Mouse (Mus musculus): ENCODE results near the gene Stard9. TPM values are rescaled to one million over a fixed set of nuclear protein-coding genes. Genes with fewer than 3 reads are reported as not detected.

Gene Stard9
- total RNA-seq, 1 experiment from 2014 or later: 6.0 TPM

Other genes starting within 250 kb of the Stard9 start
- 25.2 to 72.3 TPM (median 30.0 TPM) in 3 replicates for gene Ganc, start 225.2 kb upstream of the Stard9 start, total RNA-seq (2017)
- 79.0 to 84.8 TPM (median 79.4 TPM) in 3 replicates for gene Tmem87a, start 225.0 kb upstream of the Stard9 start, total RNA-seq (2017)
- gene Capn3, start 173.1 kb upstream of the Stard9 start, total RNA-seq (2017): 2.0 to 6.3 TPM (median 5.0 TPM) in 3 replicates
- gene Zfp106, start 65.3 kb upstream of the Stard9 start, total RNA-seq (2017): 70.6 to 88.5 TPM (median 78.7 TPM) in 3 replicates
- gene Snap23, start 61.5 kb upstream of the Stard9 start, total RNA-seq (2017): 215 to 294 TPM (median 259 TPM) in 3 replicates
- 12.5 to 16.3 TPM (median 16.0 TPM) in 3 replicates for gene Haus2, start 19.7 kb upstream of the Stard9 start, total RNA-seq (2017)
- gene Lrrc57, start 19.6 kb upstream of the Stard9 start, total RNA-seq (2017): 19.6 to 36.9 TPM (median 28.1 TPM) in 3 replicates
- gene Cdan1, start 221.0 kb downstream of the Stard9 start, total RNA-seq (2017): 10.2 to 23.4 TPM (median 12.2 TPM) in 3 replicates
- gene Ttbk2, start 221.5 kb downstream of the Stard9 start, total RNA-seq (2017): 2.9 to 5.5 TPM (median 3.6 TPM) in 3 replicates